Mouse (Mus musculus) neural tube, embryonic 11.5 days (tissue): ENCODE data around the gene Nckap5. TPM values are rescaled to one million over a fixed set of nuclear protein-coding genes. Genes with fewer than 3 reads are reported as not detected.
A peak's percentile ranks its signal among the peaks of the same experiment; 100 is the strongest.

ENCODE experiments used
- ATAC-seq: fragments of 200-750 bp; cut with Nextera tagmentation; 2 replicates; pipeline ENCODE4 v1.8.0; 2017; ENCODE audit warnings: moderate number of reproducible peaks, mild to moderate bottlenecking, moderate TSS enrichment, moderate library complexity; ENCODE audit not compliant: insufficient read depth, low FRiP score, low TSS enrichment
- DNase-seq: peaks from one replicate; pipeline ENCODE4 v3.0.0-alpha.2; 2015; ENCODE audit warnings: low spot score
- H3K27ac ChIP-seq: fragments of 300-500 bp; sonication (generic); 2 replicates; pipeline ENCODE4 v1.5.1; 2014; ENCODE audit warnings: low read depth, mild to moderate bottlenecking, low read length
- H3K27me3 ChIP-seq: fragments of 300-500 bp; sonication (generic); 2 replicates; pipeline ENCODE4 v1.6.1; 2014; ENCODE audit warnings: mild to moderate bottlenecking, low read length, mixed read lengths; ENCODE audit not compliant: control insufficient read depth, insufficient read depth
- H3K36me3 ChIP-seq: fragments of 300-500 bp; sonication (generic); 2 replicates; pipeline ENCODE4 v1.6.1; 2014; ENCODE audit warnings: mild to moderate bottlenecking, low read length, moderate library complexity, mixed read lengths; ENCODE audit not compliant: control insufficient read depth, insufficient read depth
- H3K4me1 ChIP-seq: fragments of 300-500 bp; sonication (generic); 2 replicates; pipeline ENCODE4 v1.6.1; 2014; ENCODE audit warnings: low read length, mixed read lengths; ENCODE audit not compliant: control insufficient read depth, insufficient read depth
- H3K4me2 ChIP-seq: fragments of 300-500 bp; sonication (generic); 2 replicates; pipeline ENCODE4 v1.6.1; 2014; ENCODE audit warnings: low read depth, mild to moderate bottlenecking, moderate library complexity
- H3K4me3 ChIP-seq: fragments of 300-500 bp; sonication (generic); 2 replicates; pipeline ENCODE4 v1.5.1; 2014; ENCODE audit warnings: low read depth, low read length
- H3K9ac ChIP-seq: fragments of 300-500 bp; sonication (generic); 2 replicates; pipeline ENCODE4 v1.6.1; 2014; ENCODE audit warnings: mild to moderate bottlenecking, low read length
- H3K9me3 ChIP-seq: fragments of 300-500 bp; sonication (generic); 2 replicates; pipeline ENCODE4 v1.6.1; 2016; ENCODE audit warnings: low read length; ENCODE audit not compliant: control insufficient read depth
- WGBS: fragments of 180-500 bp; shearing (Covaris S2); extraction: QIAGEN DNeasy Blood & Tissue Kit; methylation state at CpG from one replicate; pipeline ENCODE4 v1.1.7; 2014; 5-methylcytosine and 5-hydroxymethylcytosine counted together
- polyA plus RNA-seq: library from polyadenylated mRNA; unstranded; fragments of >200 nt; fragmentation: Nextera tagmentation; extraction: Ambion mirVana; gene quantifications from 2 replicates; pipeline ENCODE4 v1.2.1, GENCODE M21; 2014

Gene Nckap5
- 16.1 and 20.6 TPM in 2 replicates for polyA plus RNA-seq

DNA sequence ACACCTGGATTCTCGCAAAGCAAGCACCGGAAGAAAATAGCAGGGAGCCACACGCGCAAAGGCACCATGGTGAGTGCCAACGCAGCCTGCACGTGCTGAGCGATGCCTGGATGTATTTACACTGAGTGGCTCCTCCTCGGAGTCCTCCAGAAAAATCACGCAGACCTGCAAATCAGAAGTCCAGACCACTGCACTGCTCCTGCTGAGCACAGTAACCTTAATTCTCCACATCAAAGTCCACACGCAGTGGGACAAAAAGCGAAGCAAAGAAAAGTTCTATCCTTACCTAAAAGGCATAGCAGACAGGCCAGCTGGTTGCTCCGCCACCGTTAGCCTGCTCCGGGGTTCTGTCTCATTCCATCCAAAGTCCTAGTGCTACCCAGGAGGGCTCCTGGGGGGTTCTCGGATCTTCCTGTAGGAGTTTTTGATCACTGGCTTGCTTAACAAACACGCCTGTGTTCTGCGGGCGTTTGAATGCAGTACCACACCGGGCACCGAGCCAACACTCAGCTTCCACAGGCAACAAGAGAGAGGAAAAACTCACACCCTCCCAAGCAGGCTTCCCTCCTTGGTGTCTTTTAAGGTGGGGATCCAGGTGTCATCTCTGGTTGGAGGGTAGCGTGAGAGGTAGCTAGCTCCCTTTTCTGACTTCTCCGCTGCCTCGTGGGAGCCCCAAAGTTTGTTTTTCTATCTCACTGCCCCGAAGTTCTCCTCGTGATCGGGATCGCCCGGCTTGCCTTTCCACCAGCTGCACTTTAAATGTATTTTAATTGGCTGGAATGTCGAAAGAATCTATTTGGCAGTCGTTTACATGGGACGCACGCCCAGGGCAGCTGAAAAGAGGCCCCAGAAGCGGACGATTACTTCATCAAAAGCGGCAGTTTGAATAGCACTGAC, at the start of gene Nckap5:
Gene Nckap5, minus strand, starts transcription at position 769 of the 897 bp plus-strand sequence.
- WGBS: 4% methylated on average over 35 of the region's 35 CpGs
- ATAC-seq: peak; percentile 85
- H3K27ac ChIP-seq: 0 out of 2 replicates have a peak within 1 kb of the TSS, but pooled peaks have one; percentile 54

GRCm38 (mm10) chr1:126877495-126877894, 46.9 kb upstream of the Nckap5 start:
- ATAC-seq: no peak
- WGBS: 96% methylated on average over 2 of the region's 2 CpGs
- H3K4me1 ChIP-seq: no peaks in the 10 kb centered on the region

More for the DNA sequence above, at the start of gene Nckap5:
- H3K9me3 ChIP-seq: no peaks in the 10 kb centered on the region
- H3K4me3 ChIP-seq: peak within 1 kb of the TSS; percentile 12
- no peaks in the 10 kb centered on the region for H3K36me3 ChIP-seq
- H3K4me2 ChIP-seq: peak within 1 kb of the TSS; percentile 58
- peak within 1 kb of the TSS; percentile 41 for H3K9ac ChIP-seq
- H3K27me3 ChIP-seq: no peaks in the 10 kb centered on the region
- DNase-seq: peak; percentile 79
- peaks cover 4% of the 10 kb centered on the region; the same call in 1 of the 2 replicates for H3K4me1 ChIP-seq

DNA sequence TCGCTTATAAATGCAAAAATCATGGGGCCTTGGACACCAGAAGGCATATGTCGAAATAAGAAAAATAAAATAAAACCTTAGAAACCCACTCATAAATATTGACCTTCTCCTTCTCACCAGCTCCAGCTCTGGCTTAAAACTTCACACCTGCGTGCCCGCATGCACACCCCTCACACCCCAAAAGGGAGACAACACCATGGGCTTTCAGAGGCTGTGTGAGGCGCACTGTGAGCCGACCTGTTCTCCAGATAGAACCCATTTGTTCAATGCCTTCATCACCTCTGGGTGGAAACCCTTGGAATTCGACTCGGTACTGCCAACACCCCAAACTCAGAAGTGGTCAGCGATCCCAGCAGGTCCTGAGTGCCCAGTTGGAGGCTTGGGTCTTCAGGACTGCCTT, 37.8 kb upstream of the Nckap5 start:
- no peak for DNase-seq
- ATAC-seq: no peak
- no peak overlapping the region for H3K9ac ChIP-seq
- no peaks in the 10 kb centered on the region for H3K27me3 ChIP-seq
- 83% methylated on average over 9 of the region's 9 CpGs for WGBS
- H3K9me3 ChIP-seq: no peaks in the 10 kb centered on the region
- no peak overlapping the region for H3K4me2 ChIP-seq
- H3K4me1 ChIP-seq: peaks cover 8% of the 10 kb centered on the region
- no peak overlapping the region for H3K4me3 ChIP-seq
- H3K27ac ChIP-seq: no peak overlapping the region
- H3K36me3 ChIP-seq: no peaks in the 10 kb centered on the region

More at GRCm38 (mm10) chr1:126877495-126877894, 46.9 kb upstream of the Nckap5 start:
- H3K4me3 ChIP-seq: no peak overlapping the region
- no peaks in the 10 kb centered on the region for H3K36me3 ChIP-seq
- no peak for DNase-seq
- H3K4me2 ChIP-seq: no peak overlapping the region
- H3K27me3 ChIP-seq: no peaks in the 10 kb centered on the region
- H3K9ac ChIP-seq: no peak overlapping the region
- H3K27ac ChIP-seq: no peak overlapping the region
- no peaks in the 10 kb centered on the region for H3K9me3 ChIP-seq

DNA sequence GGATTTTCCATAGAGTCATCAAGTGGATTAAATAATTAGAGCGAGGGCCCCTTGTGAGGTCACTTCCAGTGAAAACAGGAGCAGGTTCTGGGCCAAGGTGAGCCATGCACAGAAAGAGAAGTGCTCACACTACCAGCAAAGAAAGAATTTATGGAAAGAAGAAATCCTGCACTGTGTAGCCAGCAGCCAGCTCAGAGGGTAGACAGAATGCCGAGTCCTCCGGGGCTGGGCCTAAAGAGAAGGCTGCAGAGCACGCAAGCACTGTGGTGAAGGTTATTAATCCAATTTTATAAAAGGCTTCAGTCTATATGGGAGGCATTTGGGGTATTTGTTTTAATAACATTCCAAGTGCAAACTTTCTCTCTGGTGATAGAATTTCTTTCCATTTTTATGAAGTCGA, 37.3 kb upstream of the Nckap5 start:
- DNase-seq: no peak
- H3K9me3 ChIP-seq: no peaks in the 10 kb centered on the region
- 89% methylated on average over 5 of the region's 5 CpGs for WGBS
- no peak overlapping the region for H3K9ac ChIP-seq
- H3K4me1 ChIP-seq: peaks cover 8% of the 10 kb centered on the region
- H3K27me3 ChIP-seq: no peaks in the 10 kb centered on the region
- H3K27ac ChIP-seq: no peak overlapping the region
- ATAC-seq: no peak
- no peaks in the 10 kb centered on the region for H3K36me3 ChIP-seq
- no peak overlapping the region for H3K4me2 ChIP-seq
- no peak overlapping the region for H3K4me3 ChIP-seq

DNA sequence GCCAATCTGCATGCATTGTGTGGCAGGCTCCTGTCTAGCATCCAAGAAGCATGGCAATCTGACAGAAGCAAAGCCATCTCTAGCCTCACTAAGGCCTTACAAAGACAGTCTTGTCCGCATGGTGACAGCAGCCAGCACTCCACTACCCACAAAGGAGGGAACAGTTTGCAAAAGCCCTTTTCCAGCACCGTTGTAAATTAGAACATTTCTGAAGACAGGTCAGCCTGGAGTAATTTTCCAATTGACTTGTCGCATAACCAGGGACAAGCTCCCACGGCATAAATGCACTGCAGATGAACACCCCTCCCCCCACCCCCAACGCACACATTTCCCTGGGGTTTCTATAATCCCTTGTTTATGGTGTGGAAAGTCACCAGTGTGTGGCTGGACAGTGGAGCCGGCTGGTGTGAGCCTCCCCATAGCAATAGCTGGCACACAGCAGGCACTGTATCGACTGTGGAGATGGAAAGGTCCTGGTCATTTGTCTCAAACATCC, 35.0 kb upstream of the Nckap5 start:
- H3K9ac ChIP-seq: no peak overlapping the region
- 0 out of 2 replicates have a peak overlapping the region, but pooled peaks have one; percentile 21 for H3K27ac ChIP-seq
- no peak overlapping the region for H3K4me3 ChIP-seq
- ATAC-seq (peak; percentile 87), DNase-seq (peak; percentile 42)
- no peaks in the 10 kb centered on the region for H3K36me3 ChIP-seq
- H3K27me3 ChIP-seq: no peaks in the 10 kb centered on the region
- no peaks in the 10 kb centered on the region for H3K9me3 ChIP-seq
- WGBS: 14% methylated on average over 7 of the region's 7 CpGs
- H3K4me1 ChIP-seq: peaks cover 13% of the 10 kb centered on the region
- H3K4me2 ChIP-seq: no peak overlapping the region

- no peak overlapping the region for H3K9ac ChIP-seq
- ATAC-seq (0 out of 2 replicates have a peak, but pooled peaks have one; percentile 43), DNase-seq (no peak)
- no peaks in the 10 kb centered on the region for H3K36me3 ChIP-seq
- H3K27me3 ChIP-seq: no peaks in the 10 kb centered on the region
- no peak overlapping the region for H3K4me2 ChIP-seq
- no peak overlapping the region for H3K27ac ChIP-seq
- WGBS: 34% methylated on average over 3 of the region's 3 CpGs
- H3K4me1 ChIP-seq: peaks cover 13% of the 10 kb centered on the region
- no peaks in the 10 kb centered on the region for H3K9me3 ChIP-seq
- H3K4me3 ChIP-seq: no peak overlapping the region
These were observed 31.2 kb upstream of the Nckap5 start for GRCm38 (mm10) chr1:126861816-126862215.

DNA sequence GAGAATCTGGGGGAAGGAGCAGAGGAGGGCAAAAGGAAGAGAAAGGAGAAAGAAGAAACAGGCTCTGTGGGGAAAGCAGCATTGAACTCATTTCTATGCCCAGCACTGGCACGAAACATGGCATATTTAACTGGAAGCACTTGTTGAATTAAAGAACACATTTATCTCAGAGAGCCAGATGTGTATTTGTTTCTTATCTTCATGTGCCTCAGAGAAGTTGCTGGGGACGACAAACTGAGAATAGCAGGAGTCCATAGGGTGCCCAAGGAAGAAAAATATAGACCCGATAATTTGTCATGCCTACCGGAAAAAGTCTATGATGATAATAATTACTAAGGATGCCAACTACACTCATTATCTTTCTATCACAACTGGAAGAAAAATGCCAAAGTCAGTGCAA, 29.9 kb upstream of the Nckap5 start:
- no peak overlapping the region for H3K4me3 ChIP-seq
- ATAC-seq (no peak), DNase-seq (no peak)
- H3K27ac ChIP-seq: no peak overlapping the region
- H3K36me3 ChIP-seq: no peaks in the 10 kb centered on the region
- no peaks in the 10 kb centered on the region for H3K9me3 ChIP-seq
- no peak overlapping the region for H3K4me2 ChIP-seq
- H3K27me3 ChIP-seq: no peaks in the 10 kb centered on the region
- no peak overlapping the region for H3K9ac ChIP-seq
- peaks cover 7% of the 10 kb centered on the region for H3K4me1 ChIP-seq
- 93% methylated on average over 4 of the region's 4 CpGs for WGBS

- ATAC-seq: no peak
These were observed 18.9 kb upstream of the Nckap5 start for GRCm38 (mm10) chr1:126849481-126849880.

More at GRCm38 (mm10) chr1:126849481-126849880, 18.9 kb upstream of the Nckap5 start:
- no peaks in the 10 kb centered on the region for H3K9me3 ChIP-seq
- no peak overlapping the region for H3K9ac ChIP-seq
- H3K36me3 ChIP-seq: no peaks in the 10 kb centered on the region
- H3K4me1 ChIP-seq: no peaks in the 10 kb centered on the region
- 70% methylated on average over 6 of the region's 6 CpGs for WGBS
- H3K27ac ChIP-seq: no peak overlapping the region
- H3K27me3 ChIP-seq: no peaks in the 10 kb centered on the region
- no peak overlapping the region for H3K4me3 ChIP-seq
- H3K4me2 ChIP-seq: no peak overlapping the region
- DNase-seq: no peak
